Mouse (Mus musculus) T-helper 17 cell (primary cell): Measurements from ENCODE around the gene Grik5.

ENCODE experiments used
- in situ Hi-C, 2 experiments: fragments of 300-600 bp; cut with MboI, MseI; formaldehyde crosslinking; loops; 1 replicate in 1 of 2; 2 replicates in 1 of 2; pipeline ENCODE4 v1.15.1; 2025; ENCODE audit warnings: high pct_unique_total_duplicates in 2 of 2

The Grik5 gene

GRCm38 (mm10) chr7:24987941-24988340 lies 84.2 kb downstream of the Grik5 start:
- in situ Hi-C loops, result no loop called here

- in situ Hi-C loops, result no loop called here
Observed at GRCm38 (mm10) chr7:24985799-24986198, 86.3 kb downstream of the Grik5 start.

GRCm38 (mm10) chr7:24984307-24984706 lies 87.8 kb downstream of the Grik5 start:
- in situ Hi-C loops, result no loop called here

- in situ Hi-C loops, result no loop called here
Observed at GRCm38 (mm10) chr7:24983396-24983795, 88.8 kb downstream of the Grik5 start.

- in situ Hi-C loops, result no loop called here
Observed at GRCm38 (mm10) chr7:24980439-24980838, 91.7 kb downstream of the Grik5 start.

GRCm38 (mm10) chr7:24978781-24979180 lies 93.4 kb downstream of the Grik5 start:
- in situ Hi-C loops, result no loop called here

- in situ Hi-C loops, result loop anchor here in 1 of 2 experiments (25.0 kb wide), 1 partner anchor 888 kb away; the partner anchor contains the start of gene Zfp180
Observed at GRCm38 (mm10) chr7:24974893-24975595, 97.1 kb downstream of the Grik5 start.

GRCm38 (mm10) chr7:24973902-24974301 lies 98.2 kb downstream of the Grik5 start:
- in situ Hi-C loops, result loop anchor here in 1 of 2 experiments (25.0 kb wide), 1 partner anchor 887 kb away; the partner anchor contains the start of gene Zfp180

GRCm38 (mm10) chr7:24973208-24973607 lies 98.9 kb downstream of the Grik5 start:
- in situ Hi-C loops, result loop anchor here in 1 of 2 experiments (25.0 kb wide), 1 partner anchor 886 kb away; the partner anchor contains the start of gene Zfp180

GRCm38 (mm10) chr7:24971972-24972893 lies 99.9 kb downstream of the Grik5 start, which contains the start of gene Rabac1:
Gene Rabac1, minus strand, starts transcription at chr7:24972754.
- in situ Hi-C loops, result loop anchor here in 1 of 2 experiments (25.0 kb wide), 1 partner anchor 885 kb away; the partner anchor contains the start of gene Zfp180

- in situ Hi-C loops, result loop anchor here in 1 of 2 experiments (25.0 kb wide), 1 partner anchor 884 kb away; the partner anchor contains the start of gene Zfp180
Observed at GRCm38 (mm10) chr7:24971261-24971971, 100.7 kb downstream of the Grik5 start.

- in situ Hi-C loops, result loop anchor here in 1 of 2 experiments (25.0 kb wide), 1 partner anchor 883 kb away; the partner anchor contains the start of gene Zfp180
Observed at GRCm38 (mm10) chr7:24970341-24970740, 101.8 kb downstream of the Grik5 start.

GRCm38 (mm10) chr7:24969805-24970204 lies 102.3 kb downstream of the Grik5 start:
- in situ Hi-C loops, result loop anchor here (5.0 to 25.0 kb wide), 2 partner anchors 153 to 883 kb away; partner anchors contain the start of gene Zfp180 (in 1 of the 2)

- in situ Hi-C loops, result loop anchor here (5.0 to 25.0 kb wide), 2 partner anchors 151 to 881 kb away; partner anchors contain the start of gene Zfp180 (in 1 of the 2)
Observed at GRCm38 (mm10) chr7:24968463-24968862, 103.7 kb downstream of the Grik5 start.

GRCm38 (mm10) chr7:24967966-24968365 lies 104.2 kb downstream of the Grik5 start:
- in situ Hi-C loops, result loop anchor here (5.0 to 25.0 kb wide), 2 partner anchors 151 to 881 kb away; partner anchors contain the start of gene Zfp180 (in 1 of the 2)

GRCm38 (mm10) chr7:24964897-24965535 lies 107.1 kb downstream of the Grik5 start:
- in situ Hi-C loops, result loop anchor here (5.0 to 25.0 kb wide), 2 partner anchors 148 to 878 kb away; partner anchors contain the start of gene Zfp180 (in 1 of the 2)

- in situ Hi-C loops, result loop anchor here in 1 of 2 experiments (25.0 kb wide), 1 partner anchor 877 kb away; the partner anchor contains the start of gene Zfp180
Observed at GRCm38 (mm10) chr7:24964288-24964687, 107.9 kb downstream of the Grik5 start.
